ENCODE assay signal across 11 mouse cellular contexts in genomic region chr14:105823129-105823528, GRCm38 (mm10).
"Had no signal": no experiment of that assay in that cellular context is flagged by ENCODE, and none has a peak within 500 bp of the region (broad histone marks: within the 10 kb centered on the region; RNA-seq: fewer than 3 reads in every experiment).

No protein-coding gene starts in this region.

- H3K4me3 ChIP-seq: hindbrain, embryonic 15.5 days; limb, embryonic 13.5 days; liver, embryonic 12.5 days; lung, embryonic 15.5 days; myocyte; neural tube, embryonic 15.5 days had no signal

- H3K4me2 ChIP-seq: hindbrain, embryonic 15.5 days; limb, embryonic 13.5 days; liver, embryonic 12.5 days; lung, embryonic 15.5 days; neural tube, embryonic 15.5 days had no signal

- DNase-seq: left cerebral cortex, postnatal 4 days; midbrain, embryonic 14.5 days; right cerebral cortex, adult 18-20 months; right cerebral cortex, postnatal 25 days; thymus, postnatal 36 days had no signal

- ATAC-seq: liver, embryonic 12.5 days had no signal

- H3K27me3 ChIP-seq: hindbrain, embryonic 15.5 days; limb, embryonic 13.5 days; liver, embryonic 12.5 days; lung, embryonic 15.5 days; neural tube, embryonic 15.5 days had no signal

- H3K4me1 ChIP-seq: hindbrain, embryonic 15.5 days; limb, embryonic 13.5 days; liver, embryonic 12.5 days; neural tube, embryonic 15.5 days had no signal

- H3K36me3 ChIP-seq: hindbrain, embryonic 15.5 days; limb, embryonic 13.5 days; liver, embryonic 12.5 days; lung, embryonic 15.5 days; neural tube, embryonic 15.5 days had no signal

- H3K9me3 ChIP-seq: hindbrain, embryonic 15.5 days; limb, embryonic 13.5 days; liver, embryonic 12.5 days; neural tube, embryonic 15.5 days had no signal

- H3K27ac ChIP-seq: hindbrain, embryonic 15.5 days; limb, embryonic 13.5 days; liver, embryonic 12.5 days; neural tube, embryonic 15.5 days had no signal

- H3K9ac ChIP-seq: hindbrain, embryonic 15.5 days; limb, embryonic 13.5 days; liver, embryonic 12.5 days; lung, embryonic 15.5 days; neural tube, embryonic 15.5 days had no signal
